Comparison of ENCODE assay signal across 19 mouse cellular contexts in genomic region chr9:96792543-96792942, GRCm38 (mm10).
"Had no signal": no experiment of that assay in that cellular context is flagged by ENCODE, and none has a peak within 500 bp of the region (broad histone marks: within the 10 kb centered on the region; RNA-seq: fewer than 3 reads in every experiment).

No protein-coding gene starts in this region.

- DNase-seq: lung, adult 18-20 months; lung, embryonic 14.5 days; lung, postnatal 10 days; lung, postnatal 4 days; midbrain, embryonic 14.5 days; retina, postnatal 1 day; right cerebral cortex, adult 18-20 months; right cerebral cortex, postnatal 25 days; right cerebral cortex, postnatal 4 days; thymus, adult 2 months; thymus, postnatal 25 days; thymus, postnatal 4 days had no signal

- H3K36me3 ChIP-seq: midbrain, embryonic 10.5 days; midbrain, embryonic 12.5 days; neural tube, embryonic 13.5 days; neural tube, embryonic 15.5 days; stomach, embryonic 15.5 days had no signal

- H3K27me3 ChIP-seq: midbrain, embryonic 12.5 days; neural tube, embryonic 13.5 days; neural tube, embryonic 15.5 days; stomach, embryonic 15.5 days had no signal

- ATAC-seq: midbrain, embryonic 16.5 days had no signal

- H3K4me3 ChIP-seq: midbrain, embryonic 10.5 days; midbrain, embryonic 12.5 days; myocyte; neural tube, embryonic 13.5 days; neural tube, embryonic 15.5 days; stomach, embryonic 15.5 days had no signal
